Mouse (Mus musculus) CD4-positive, CD25-positive, alpha-beta regulatory T cell, adult 2 months (primary cell): ENCODE data around the gene Prrc2a.
A peak's percentile ranks its signal among the peaks of the same experiment; 100 is the strongest.

Experiments
- DNase-seq: peaks from one replicate; pipeline ENCODE4 v3.0.0-alpha.2; 2012; ENCODE audit warnings: low read depth, low spot score

The Prrc2a gene

GRCm38 (mm10) chr17:35163326-35164081 lies 1.2 kb downstream of the Prrc2a start:
- peak; percentile 26 for DNase-seq

GRCm38 (mm10) chr17:35162730-35163129 lies 2.0 kb downstream of the Prrc2a start:
- no peak for DNase-seq

- DNase-seq, result no peak
These were observed 2.6 kb downstream of the Prrc2a start for GRCm38 (mm10) chr17:35162121-35162520.

- no peak for DNase-seq
These were observed 3.3 kb downstream of the Prrc2a start for GRCm38 (mm10) chr17:35161421-35161820.

GRCm38 (mm10) chr17:35159638-35160037 lies 5.1 kb downstream of the Prrc2a start:
- DNase-seq, result no peak

GRCm38 (mm10) chr17:35158850-35159593 lies 5.7 kb downstream of the Prrc2a start:
- DNase-seq, result no peak

GRCm38 (mm10) chr17:35157661-35158175 lies 7.0 kb downstream of the Prrc2a start:
- DNase-seq, result no peak

- DNase-seq, result no peak
These were observed 7.4 kb downstream of the Prrc2a start for GRCm38 (mm10) chr17:35157254-35157653.

GRCm38 (mm10) chr17:35156461-35157200 lies 8.1 kb downstream of the Prrc2a start:
- no peak for DNase-seq

GRCm38 (mm10) chr17:35155451-35155850 lies 9.2 kb downstream of the Prrc2a start:
- no peak for DNase-seq

- no peak for DNase-seq
These were observed 10.1 kb downstream of the Prrc2a start for GRCm38 (mm10) chr17:35154616-35155015.

GRCm38 (mm10) chr17:35153931-35154330 lies 10.8 kb downstream of the Prrc2a start:
- no peak for DNase-seq

GRCm38 (mm10) chr17:35153077-35153476 lies 11.6 kb downstream of the Prrc2a start:
- DNase-seq, result no peak

- no peak for DNase-seq
These were observed 12.6 kb downstream of the Prrc2a start for GRCm38 (mm10) chr17:35152121-35152520.

GRCm38 (mm10) chr17:35147922-35148639 lies 16.6 kb downstream of the Prrc2a start:
- no peak for DNase-seq

- no peak for DNase-seq
These were observed 17.3 kb downstream of the Prrc2a start for GRCm38 (mm10) chr17:35147348-35147747.

- no peak for DNase-seq
These were observed 18.6 kb downstream of the Prrc2a start for GRCm38 (mm10) chr17:35146139-35146538.

GRCm38 (mm10) chr17:35141971-35142370 lies 22.7 kb downstream of the Prrc2a start:
- DNase-seq, result no peak

- DNase-seq, result no peak
These were observed 24.2 kb downstream of the Prrc2a start for GRCm38 (mm10) chr17:35140490-35140996.

GRCm38 (mm10) chr17:35139269-35139668 lies 25.4 kb downstream of the Prrc2a start:
- DNase-seq, result no peak
